Mouse (Mus musculus) E14TG2a.4 (cell line): ENCODE measurements around the gene Cd82.

Experiments
- H3K27me3 ChIP-seq: 2 replicates; pipeline ENCODE4 v1.6.1; 2014; ENCODE audit warnings: low read length, control low read depth; ENCODE audit not compliant: insufficient read depth
- H3K36me3 ChIP-seq: 2 replicates; pipeline ENCODE4 v1.6.1; 2014; ENCODE audit warnings: low read length, control low read depth; ENCODE audit not compliant: insufficient read depth
- H3K4me1 ChIP-seq: replicated peaks from 2 replicates; pipeline ENCODE4 v1.6.1; 2014; ENCODE audit warnings: low read depth, low read length, control low read depth
- H3K4me3 ChIP-seq: replicated peaks from 2 replicates; pipeline ENCODE4 v1.5.1; 2014; ENCODE audit warnings: mild to moderate bottlenecking, low read length
- H3K9me3 ChIP-seq: 2 replicates; pipeline ENCODE4 v1.6.1; 2014; ENCODE audit warnings: low read length, control low read depth
- CTCF ChIP-seq: conservative IDR thresholded peaks from 2 replicates; pipeline ENCODE4 v1.5.1; 2014; ENCODE audit warnings: low read length
- NANOG ChIP-seq: IDR thresholded peaks from 2 replicates; pipeline ENCODE4 v1.6.1; 2014; ENCODE audit warnings: borderline replicate concordance, low read length, mixed read lengths
- POU5F1 ChIP-seq: IDR thresholded peaks from 2 replicates; pipeline ENCODE4 v1.6.1; 2014; ENCODE audit warnings: low read length, borderline replicate concordance

Gene Cd82

GRCm38 (mm10) chr2:93444280-93444679 lies 18.7 kb downstream of the Cd82 start:
- Histone ChIP-seq H3K36me3 (no peaks in the 10 kb centered on the region), H3K9me3 (no peaks in the 10 kb centered on the region), H3K27me3 (peaks cover 5% of the 10 kb centered on the region; the same call in 1 of the 2 replicates), H3K4me3 (no peak overlapping the region), H3K4me1 (peaks cover 11% of the 10 kb centered on the region; the same call in 1 of the 2 replicates)
- no peak for TF ChIP-seq NANOG
- TF ChIP-seq CTCF = no peak
- no peak for TF ChIP-seq POU5F1

- H3K4me3 ChIP-seq = no peak overlapping the region
- H3K9me3 ChIP-seq = no peaks in the 10 kb centered on the region
- H3K36me3 ChIP-seq = no peaks in the 10 kb centered on the region
- H3K27me3 ChIP-seq = peaks cover 5% of the 10 kb centered on the region; the same call in 1 of the 2 replicates
- TF ChIP-seq CTCF = no peak
- TF ChIP-seq POU5F1 = no peak
- no peak for TF ChIP-seq NANOG
- H3K4me1 ChIP-seq = peaks cover 3% of the 10 kb centered on the region; the same call in 1 of the 2 replicates
Observed at GRCm38 (mm10) chr2:93443106-93443505, 19.8 kb downstream of the Cd82 start.

GRCm38 (mm10) chr2:93439812-93440559 lies 23.0 kb downstream of the Cd82 start:
- no peak overlapping the region for H3K4me3 ChIP-seq
- no peaks in the 10 kb centered on the region for H3K9me3 ChIP-seq
- H3K27me3 ChIP-seq = no peaks in the 10 kb centered on the region
- TF ChIP-seq CTCF (no peak), NANOG (no peak), POU5F1 (no peak)
- no peaks in the 10 kb centered on the region for H3K36me3 ChIP-seq
- no peaks in the 10 kb centered on the region; the same call in 1 of the 2 replicates for H3K4me1 ChIP-seq

- Histone ChIP-seq H3K27me3 (no peaks in the 10 kb centered on the region), H3K9me3 (peaks cover 4% of the 10 kb centered on the region; the same call in 1 of the 2 replicates), H3K4me1 (no peaks in the 10 kb centered on the region; the same call in 1 of the 2 replicates), H3K4me3 (no peak overlapping the region), H3K36me3 (no peaks in the 10 kb centered on the region)
- TF ChIP-seq CTCF (no peak), NANOG (no peak), POU5F1 (no peak)
Observed at GRCm38 (mm10) chr2:93439352-93439771, 23.6 kb downstream of the Cd82 start.

GRCm38 (mm10) chr2:93438335-93438734 lies 24.6 kb downstream of the Cd82 start:
- H3K36me3 ChIP-seq = no peaks in the 10 kb centered on the region
- H3K4me1 ChIP-seq = no peaks in the 10 kb centered on the region; the same call in 1 of the 2 replicates
- TF ChIP-seq NANOG = no peak
- TF ChIP-seq POU5F1 = no peak
- no peak for TF ChIP-seq CTCF
- no peaks in the 10 kb centered on the region for H3K27me3 ChIP-seq
- peaks cover 4% of the 10 kb centered on the region; the same call in 1 of the 2 replicates for H3K9me3 ChIP-seq
- H3K4me3 ChIP-seq = no peak overlapping the region

GRCm38 (mm10) chr2:93435577-93435976 lies 27.4 kb downstream of the Cd82 start:
- no peak overlapping the region for H3K4me3 ChIP-seq
- peaks cover 6% of the 10 kb centered on the region for H3K4me1 ChIP-seq
- peaks cover 4% of the 10 kb centered on the region; the same call in 1 of the 2 replicates for H3K9me3 ChIP-seq
- no peaks in the 10 kb centered on the region for H3K36me3 ChIP-seq
- TF ChIP-seq NANOG (no peak), CTCF (no peak), POU5F1 (no peak)
- H3K27me3 ChIP-seq = no peaks in the 10 kb centered on the region

GRCm38 (mm10) chr2:93434896-93435295 lies 28.0 kb downstream of the Cd82 start:
- Histone ChIP-seq H3K9me3 (peaks cover 4% of the 10 kb centered on the region; the same call in 1 of the 2 replicates), H3K4me1 (peaks cover 6% of the 10 kb centered on the region), H3K27me3 (no peaks in the 10 kb centered on the region), H3K36me3 (no peaks in the 10 kb centered on the region), H3K4me3 (no peak overlapping the region)
- TF ChIP-seq POU5F1 = no peak
- no peak for TF ChIP-seq CTCF
- TF ChIP-seq NANOG = no peak

- no peak for TF ChIP-seq CTCF
- TF ChIP-seq NANOG = no peak
- no peak for TF ChIP-seq POU5F1
- Histone ChIP-seq H3K4me1 (peaks cover 6% of the 10 kb centered on the region), H3K4me3 (no peak overlapping the region), H3K27me3 (peaks cover 7% of the 10 kb centered on the region), H3K36me3 (no peaks in the 10 kb centered on the region), H3K9me3 (peaks cover 4% of the 10 kb centered on the region; the same call in 1 of the 2 replicates)
Observed at GRCm38 (mm10) chr2:93433543-93433942, 29.4 kb downstream of the Cd82 start.
